Mouse (Mus musculus): ENCODE results near the gene Ikzf1.

Ikzf1 gene

DNA sequence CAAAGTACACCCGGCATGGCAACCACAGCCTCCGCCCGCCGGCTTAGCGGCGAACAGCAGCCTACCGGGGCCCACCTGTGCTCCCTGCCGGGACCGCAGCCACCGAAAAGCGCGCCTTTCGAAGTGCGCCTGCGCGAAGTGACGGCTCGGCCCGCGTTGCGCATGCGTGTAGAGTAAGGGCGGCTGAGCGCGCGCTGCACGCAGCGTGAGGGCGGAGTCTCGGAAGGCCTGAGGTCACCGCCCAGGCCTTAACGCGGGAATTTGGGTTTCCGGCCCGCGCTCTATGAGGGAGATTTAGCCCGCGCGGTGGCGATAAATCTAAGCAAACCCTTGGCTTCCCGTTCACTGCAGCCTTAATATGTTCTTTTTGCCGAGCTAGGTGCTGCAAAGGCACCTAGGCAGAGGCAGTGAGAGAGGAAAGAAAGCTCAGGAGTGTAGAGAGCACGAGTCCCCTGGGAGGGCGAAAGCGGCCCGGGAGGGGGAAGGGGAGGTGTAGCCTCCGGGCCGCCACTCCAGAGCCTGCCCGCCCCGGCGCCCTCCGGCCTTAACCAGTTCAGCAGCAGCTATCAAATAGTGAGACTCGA lies 124.1 kb downstream of the Ikzf1 start, which contains the start of gene Fignl1:
TSS of gene Fignl1 (minus strand) at position 143 of the 584 bp plus-strand sequence.
- peak; percentile 90 to 96 for DNase-seq (ENCODE audit: low spot score in 2 of 2)

DNA sequence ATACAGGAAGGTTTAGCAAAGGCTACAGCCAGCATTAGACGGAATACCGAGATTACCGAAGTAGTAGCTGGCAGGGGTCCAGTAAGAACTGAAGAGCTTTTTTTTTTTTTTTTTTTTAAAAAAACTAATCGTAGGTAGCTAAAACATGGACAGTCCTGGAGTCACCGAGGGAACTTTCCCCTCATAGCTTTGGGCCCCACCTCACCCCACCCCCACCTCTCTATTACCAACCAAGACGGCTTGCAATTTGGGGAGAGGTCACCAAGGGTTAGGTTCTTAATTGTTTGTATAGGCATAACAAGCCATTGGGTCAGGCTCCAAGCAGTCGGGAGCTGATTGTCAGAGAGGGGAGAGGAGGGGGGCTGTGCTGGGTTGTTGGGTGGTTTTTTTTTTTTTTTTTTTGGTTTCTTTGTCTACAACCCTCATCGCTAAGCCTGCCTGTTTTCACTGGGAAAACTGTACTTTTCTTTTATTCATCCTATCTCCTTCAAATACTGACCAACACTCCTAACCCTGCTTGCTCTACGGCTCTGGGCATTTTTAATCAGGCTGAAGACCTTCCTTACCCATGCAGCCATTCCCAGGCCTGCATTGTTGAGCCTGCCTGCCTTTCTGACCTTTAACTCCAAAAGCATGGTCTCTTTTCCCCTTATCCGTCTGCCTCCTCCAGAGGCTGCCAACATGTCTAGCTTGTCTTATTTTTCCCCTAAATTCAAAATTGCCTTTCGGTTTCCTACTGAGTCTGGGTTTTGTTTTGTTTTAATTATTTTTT lies 124.8 kb downstream of the Ikzf1 start:
- DNase-seq (ENCODE audit: low spot score in 2 of 2), result no peak

DNA sequence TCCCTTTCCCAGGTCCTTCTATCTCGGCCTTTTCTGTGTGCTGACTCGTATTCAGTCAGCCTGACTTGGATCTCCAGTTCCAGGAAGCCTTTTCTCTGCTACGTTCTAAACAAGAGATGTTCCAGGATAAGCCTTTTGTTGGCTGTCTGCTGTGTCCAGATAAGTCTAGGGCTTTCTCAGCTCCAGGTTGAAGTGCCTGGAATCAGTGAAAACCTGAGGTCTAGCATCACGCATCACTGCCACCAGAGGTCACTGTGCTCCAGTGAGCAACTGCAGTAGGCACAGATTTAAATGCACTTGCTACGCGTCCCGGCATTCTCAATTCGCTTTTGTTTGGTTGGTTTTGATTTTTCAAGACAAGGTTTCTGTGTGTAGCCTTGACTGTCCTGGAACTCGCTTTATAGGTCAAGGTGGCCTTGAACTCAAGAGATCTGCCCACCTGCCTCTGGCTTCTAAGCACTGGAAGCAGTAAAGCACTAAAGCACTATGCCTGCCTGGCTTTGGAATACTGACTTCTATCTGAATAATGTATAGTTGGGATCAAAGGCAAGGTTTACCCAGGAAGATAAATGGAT lies 127.2 kb downstream of the Ikzf1 start:
- peak; percentile 34 to 50 for DNase-seq (ENCODE audit: low spot score in 2 of 2)

DNA sequence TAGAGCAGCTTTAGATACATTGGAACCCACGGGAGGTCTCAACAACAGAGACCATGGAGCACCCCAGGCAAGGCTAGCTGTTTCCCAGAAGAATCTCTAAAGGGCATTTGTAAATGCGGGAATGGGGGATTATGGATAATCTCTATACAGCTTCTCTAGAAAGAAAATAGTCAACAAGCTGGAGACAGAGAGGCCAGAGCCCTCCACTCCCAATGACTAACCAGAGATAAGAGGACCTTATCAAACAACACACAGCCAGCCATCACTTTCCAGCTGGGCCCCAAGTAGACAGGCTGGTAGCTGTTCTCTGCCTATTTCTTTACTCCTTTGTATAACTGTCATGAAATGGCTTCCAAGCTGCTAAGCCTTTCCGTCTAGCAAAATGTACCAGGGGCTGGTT lies 130.9 kb downstream of the Ikzf1 start:
- no peak for DNase-seq (ENCODE audit: low spot score in 2 of 2)

DNA sequence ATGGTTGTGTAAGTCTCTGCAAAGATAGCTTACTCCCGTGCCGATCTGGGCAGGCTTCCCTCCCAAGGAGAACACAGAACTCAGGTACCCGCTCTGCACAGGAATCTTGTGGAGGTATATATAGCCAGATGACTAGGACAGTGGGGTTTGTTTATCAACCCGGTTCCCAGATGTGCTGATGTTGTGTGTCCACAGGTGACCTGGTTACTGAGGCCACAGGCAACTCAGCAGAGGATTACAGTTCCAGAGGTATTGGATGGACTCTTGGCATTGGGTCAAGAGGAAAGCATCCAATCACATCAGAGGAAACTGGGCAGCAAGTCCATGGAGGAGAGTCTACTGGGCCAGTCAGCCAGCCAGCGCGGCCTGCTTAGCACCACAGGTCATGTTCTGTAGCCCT lies 134.0 kb downstream of the Ikzf1 start:
- DNase-seq (ENCODE audit: low spot score in 2 of 2), result no peak

DNA sequence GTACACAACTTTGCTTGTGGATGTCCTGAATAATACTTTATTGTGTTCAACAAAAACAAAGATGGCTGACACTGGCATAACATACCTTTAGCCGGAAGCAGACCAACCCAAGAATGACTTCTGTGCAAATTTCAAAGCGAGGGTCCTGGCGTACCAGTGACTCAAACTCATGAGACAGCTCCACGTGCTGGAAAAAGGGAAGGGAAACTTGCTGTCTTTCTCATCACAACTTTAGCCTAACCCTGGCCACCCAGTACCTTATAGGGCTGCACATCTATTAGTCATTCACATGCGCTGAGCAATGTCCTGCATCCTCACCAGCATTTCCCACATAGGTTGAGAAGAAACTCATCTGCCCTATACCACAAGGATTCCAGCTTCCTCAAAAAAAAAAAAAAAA lies 134.4 kb downstream of the Ikzf1 start:
- no peak for DNase-seq (ENCODE audit: low spot score in 2 of 2)

DNA sequence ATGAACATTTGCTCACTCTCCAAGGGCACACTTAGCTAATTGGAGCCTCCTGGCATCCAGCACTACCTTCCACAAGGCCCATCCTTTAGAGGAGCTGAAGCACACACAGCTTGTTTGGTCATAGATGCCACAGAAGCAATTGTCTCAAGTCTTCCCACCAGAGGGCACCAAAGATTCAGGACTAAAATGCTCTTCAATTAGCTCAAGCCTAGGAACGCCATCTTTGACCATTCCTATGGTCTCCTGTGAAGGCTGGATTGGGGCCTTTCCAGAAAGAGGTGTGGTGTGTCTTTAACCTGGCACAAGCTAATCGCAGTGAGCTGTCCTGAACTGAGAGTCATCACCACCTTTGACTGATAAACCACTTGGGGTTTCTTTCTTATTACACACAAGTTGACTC lies 135.4 kb downstream of the Ikzf1 start:
- DNase-seq (ENCODE audit: low spot score in 2 of 2), result peak; percentile 43 to 72

DNA sequence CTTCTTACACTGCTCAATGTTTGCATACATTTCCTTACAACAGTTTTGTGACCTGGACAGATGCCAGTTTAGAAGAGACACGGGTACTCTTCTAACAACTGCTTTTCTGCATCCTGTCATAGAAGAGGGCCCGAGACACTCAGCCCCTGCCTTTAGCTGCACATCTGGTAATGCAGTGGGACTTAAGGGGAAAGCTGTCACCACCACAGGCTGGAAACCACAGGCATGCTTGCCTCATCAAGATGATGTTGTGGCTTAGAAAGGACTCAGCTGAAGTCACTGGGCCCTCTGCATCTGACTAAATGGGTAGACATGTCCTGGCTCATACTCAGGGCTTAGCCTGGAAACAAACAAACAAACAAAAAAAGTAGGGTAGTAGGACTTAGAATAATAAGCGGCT lies 135.9 kb downstream of the Ikzf1 start:
- no peak for DNase-seq (ENCODE audit: low spot score in 2 of 2)

DNA sequence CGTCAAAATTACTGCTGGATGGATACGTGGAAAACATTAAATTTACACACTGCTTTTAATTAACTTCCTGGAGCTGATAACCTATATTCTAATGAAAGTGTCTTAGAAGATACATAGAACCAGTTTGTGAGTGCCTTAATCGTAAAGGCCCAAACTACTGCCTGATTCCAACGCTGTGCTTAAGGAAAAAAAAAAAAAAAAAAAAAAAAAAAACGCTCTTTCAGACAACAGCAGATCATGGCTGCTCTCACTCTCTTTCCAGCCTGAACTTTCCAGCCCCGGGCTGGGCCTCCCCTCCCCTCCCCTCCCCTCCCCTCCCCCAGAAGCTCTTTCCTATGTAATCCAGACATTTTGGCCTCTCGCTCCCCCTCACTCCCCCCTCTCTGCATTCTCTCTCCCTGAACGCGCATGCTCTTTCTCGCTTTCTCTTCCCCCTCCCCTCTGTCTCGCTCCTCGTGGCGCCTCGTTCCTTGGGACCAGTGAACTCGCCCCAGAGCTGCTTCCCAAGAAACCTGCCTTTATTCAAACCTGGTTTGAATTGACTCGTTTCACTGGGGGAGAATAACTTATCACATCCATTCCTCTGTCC lies 136.7 kb downstream of the Ikzf1 start:
- no peak for DNase-seq (ENCODE audit: low spot score in 2 of 2)

Data from urinary bladder, adult 18-20 months (tissue).